Mouse (Mus musculus): ENCODE results near the gene Erbb2. TPM values are rescaled to one million over a fixed set of nuclear protein-coding genes. Genes with fewer than 3 reads are reported as not detected.
"Not testable (repeated sequence)": the region's sequence is repeated elsewhere in the genome, so short reads cannot be mapped to it uniquely, and the experiment has no call there.

Gene Erbb2
- polyA plus RNA-seq, 1 experiment = 1.5 TPM

DNA sequence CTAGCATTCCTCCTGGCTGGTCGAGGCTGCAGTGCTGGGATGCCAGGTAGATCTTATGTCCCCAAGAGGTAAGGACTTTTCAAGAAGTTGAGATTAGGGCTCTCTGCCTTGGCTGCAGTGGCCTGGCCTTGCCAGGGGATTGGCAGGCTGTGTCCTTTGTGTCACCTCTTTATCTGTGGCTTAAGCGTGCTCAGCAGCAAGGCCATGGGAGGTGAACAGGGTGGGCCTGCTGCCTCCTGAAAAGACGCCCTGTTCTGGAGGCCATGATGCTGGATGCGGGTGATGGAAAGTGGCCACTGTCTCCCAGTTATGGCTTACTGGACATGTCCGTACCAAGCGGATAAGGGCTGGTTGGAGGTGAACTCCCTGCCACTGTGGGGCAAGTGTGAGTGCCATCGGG lies 32.9 kb upstream of the Erbb2 start:
- TF ChIP-seq CTCF (IDR thresholded peaks at IDR 0.05; ENCODE audit: control insufficient read depth, insufficient read depth, insufficient replicate concordance, low read depth, low read length) (no peak), POLR2A (IDR thresholded peaks at IDR 0.05; ENCODE audit: control insufficient read depth, low read depth, low read length) (no peak)
- no peak overlapping the region for H3K4me3 ChIP-seq (ENCODE audit: control insufficient read depth, low read depth, low read length)
- H3K27me3 ChIP-seq (ENCODE audit: control insufficient read depth, insufficient read depth, low read length) = no peaks in the 10 kb centered on the region
- no peaks in the 10 kb centered on the region; the same call in 1 of the 2 replicates for H3K36me3 ChIP-seq (ENCODE audit: control insufficient read depth, insufficient read depth, low read length)
- H3K27ac ChIP-seq (ENCODE audit: control insufficient read depth, insufficient read depth, low read depth, low read length) = no peak overlapping the region
- no peaks in the 10 kb centered on the region; the same call in 1 of the 2 replicates for H3K4me1 ChIP-seq (ENCODE audit: control insufficient read depth, insufficient read depth, low read length)

- H3K36me3 ChIP-seq (ENCODE audit: control insufficient read depth, insufficient read depth, low read length) = no peaks in the 10 kb centered on the region; the same call in 1 of the 2 replicates
- no peak overlapping the region for H3K27ac ChIP-seq (ENCODE audit: control insufficient read depth, insufficient read depth, low read depth, low read length)
- TF ChIP-seq CTCF (IDR thresholded peaks at IDR 0.05; ENCODE audit: control insufficient read depth, insufficient read depth, insufficient replicate concordance, low read depth, low read length) = no peak
- no peak overlapping the region for H3K4me3 ChIP-seq (ENCODE audit: control insufficient read depth, low read depth, low read length)
- no peaks in the 10 kb centered on the region for H3K27me3 ChIP-seq (ENCODE audit: control insufficient read depth, insufficient read depth, low read length)
- no peaks in the 10 kb centered on the region; the same call in 1 of the 2 replicates for H3K4me1 ChIP-seq (ENCODE audit: control insufficient read depth, insufficient read depth, low read length)
Measured at GRCm38 (mm10) chr11:98380106-98380505, 32.2 kb upstream of the Erbb2 start.

GRCm38 (mm10) chr11:98381651-98382050 lies 30.6 kb upstream of the Erbb2 start:
- H3K36me3 ChIP-seq (ENCODE audit: control insufficient read depth, insufficient read depth, low read length) = no peaks in the 10 kb centered on the region; the same call in 1 of the 2 replicates
- TF ChIP-seq POLR2A (IDR thresholded peaks at IDR 0.05; ENCODE audit: control insufficient read depth, low read depth, low read length) = no peak
- no peak for TF ChIP-seq CTCF (IDR thresholded peaks at IDR 0.05; ENCODE audit: control insufficient read depth, insufficient read depth, insufficient replicate concordance, low read depth, low read length)
- H3K4me1 ChIP-seq (ENCODE audit: control insufficient read depth, insufficient read depth, low read length) = peaks cover 2% of the 10 kb centered on the region; the same call in 1 of the 2 replicates
- H3K27ac ChIP-seq (ENCODE audit: control insufficient read depth, insufficient read depth, low read depth, low read length) = no peak overlapping the region
- no peak overlapping the region for H3K4me3 ChIP-seq (ENCODE audit: control insufficient read depth, low read depth, low read length)
- H3K27me3 ChIP-seq (ENCODE audit: control insufficient read depth, insufficient read depth, low read length) = no peaks in the 10 kb centered on the region

- not testable (repeated sequence) for H3K27me3 ChIP-seq (ENCODE audit: control insufficient read depth, insufficient read depth, low read length)
Measured at GRCm38 (mm10) chr11:98382405-98382804, 29.9 kb upstream of the Erbb2 start.

DNA sequence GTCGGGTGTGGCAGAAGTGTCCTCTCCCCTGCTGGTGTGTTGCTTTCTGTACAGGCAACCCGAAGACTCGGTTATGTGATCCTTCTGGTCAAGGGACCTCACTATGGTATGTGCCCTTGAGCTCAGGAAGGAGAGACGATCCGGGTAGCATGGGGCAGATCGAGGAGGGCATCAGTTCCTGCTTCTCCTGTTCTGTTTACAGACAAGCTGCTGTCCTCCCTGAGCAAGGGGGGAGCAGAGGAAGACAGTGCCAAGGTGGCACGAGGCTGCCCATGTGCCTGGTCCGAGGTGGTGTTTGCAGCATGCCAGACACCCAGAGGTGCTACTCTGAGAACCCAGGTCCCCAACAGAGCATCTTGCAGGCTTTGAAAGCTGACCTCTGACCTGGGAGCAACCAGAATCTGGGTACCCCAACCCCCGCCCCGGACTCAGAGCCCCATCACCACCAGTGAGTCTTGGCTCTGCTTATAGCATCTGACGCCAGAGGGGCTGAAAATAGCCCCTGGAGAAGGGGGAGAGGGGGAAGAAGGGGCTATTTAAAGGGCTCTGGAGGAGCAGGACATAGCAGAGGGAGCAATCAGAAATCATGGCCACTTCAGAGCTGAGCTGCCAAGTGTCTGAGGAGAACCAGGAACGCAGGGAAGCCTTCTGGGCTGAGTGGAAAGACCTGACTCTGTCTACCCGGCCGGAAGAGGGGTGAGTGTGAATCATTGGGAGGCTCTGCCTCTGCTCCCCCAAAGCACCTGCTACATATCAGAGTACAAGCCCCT lies 28.8 kb upstream of the Erbb2 start, which contains the start of gene Tcap:
TSS of gene Tcap (plus strand) at position 551 of the 770 bp plus-strand sequence.
- Histone ChIP-seq H3K27ac (ENCODE audit: control insufficient read depth, insufficient read depth, low read depth, low read length) (no peak within 1 kb of the TSS), H3K27me3 (ENCODE audit: control insufficient read depth, insufficient read depth, low read length) (no peaks in the 10 kb centered on the region), H3K36me3 (ENCODE audit: control insufficient read depth, insufficient read depth, low read length) (no peaks in the 10 kb centered on the region), H3K4me1 (ENCODE audit: control insufficient read depth, insufficient read depth, low read length) (peaks cover 7% of the 10 kb centered on the region), H3K4me3 (ENCODE audit: control insufficient read depth, low read depth, low read length) (no peak within 1 kb of the TSS)
- no peak for TF ChIP-seq POLR2A (IDR thresholded peaks at IDR 0.05; ENCODE audit: control insufficient read depth, low read depth, low read length)
- no peak for TF ChIP-seq CTCF (IDR thresholded peaks at IDR 0.05; ENCODE audit: control insufficient read depth, insufficient read depth, insufficient replicate concordance, low read depth, low read length)

More at GRCm38 (mm10) chr11:98382405-98382804, 29.9 kb upstream of the Erbb2 start:
- not testable (repeated sequence) for H3K4me3 ChIP-seq (ENCODE audit: control insufficient read depth, low read depth, low read length); H3K27ac ChIP-seq (ENCODE audit: control insufficient read depth, insufficient read depth, low read depth, low read length); H3K4me1 ChIP-seq (ENCODE audit: control insufficient read depth, insufficient read depth, low read length); H3K36me3 ChIP-seq (ENCODE audit: control insufficient read depth, insufficient read depth, low read length)

GRCm38 (mm10) chr11:98384216-98384615 lies 28.1 kb upstream of the Erbb2 start:
- Histone ChIP-seq H3K27me3 (ENCODE audit: control insufficient read depth, insufficient read depth, low read length) (no peaks in the 10 kb centered on the region), H3K4me1 (ENCODE audit: control insufficient read depth, insufficient read depth, low read length) (peaks cover 12% of the 10 kb centered on the region), H3K36me3 (ENCODE audit: control insufficient read depth, insufficient read depth, low read length) (no peaks in the 10 kb centered on the region), H3K4me3 (ENCODE audit: control insufficient read depth, low read depth, low read length) (no peak overlapping the region), H3K27ac (ENCODE audit: control insufficient read depth, insufficient read depth, low read depth, low read length) (no peak overlapping the region)
- TF ChIP-seq CTCF (IDR thresholded peaks at IDR 0.05; ENCODE audit: control insufficient read depth, insufficient read depth, insufficient replicate concordance, low read depth, low read length) (no peak), POLR2A (IDR thresholded peaks at IDR 0.05; ENCODE audit: control insufficient read depth, low read depth, low read length) (no peak)

- H3K27ac ChIP-seq (ENCODE audit: control insufficient read depth, insufficient read depth, low read depth, low read length) = no peak overlapping the region
- peaks cover 15% of the 10 kb centered on the region for H3K4me1 ChIP-seq (ENCODE audit: control insufficient read depth, insufficient read depth, low read length)
- no peaks in the 10 kb centered on the region for H3K27me3 ChIP-seq (ENCODE audit: control insufficient read depth, insufficient read depth, low read length)
- TF ChIP-seq POLR2A (IDR thresholded peaks at IDR 0.05; ENCODE audit: control insufficient read depth, low read depth, low read length) (no peak), CTCF (IDR thresholded peaks at IDR 0.05; ENCODE audit: control insufficient read depth, insufficient read depth, insufficient replicate concordance, low read depth, low read length) (no peak)
- H3K4me3 ChIP-seq (ENCODE audit: control insufficient read depth, low read depth, low read length) = no peak overlapping the region
- H3K36me3 ChIP-seq (ENCODE audit: control insufficient read depth, insufficient read depth, low read length) = no peaks in the 10 kb centered on the region
Measured at GRCm38 (mm10) chr11:98384721-98385637, 27.3 kb upstream of the Erbb2 start.
